Mouse (Mus musculus) spleen, adult 2 months (tissue): ENCODE measurements at regions not wholly inside any gene's neighbourhood (a gene's known extent, or its start where the extent isn't known, plus 50 kb on each side); places are given as distances from the start of the nearest gene placed in this dataset.

Experiments used
- CTCF ChIP-seq: fragments of 200-500 bp; IDR thresholded peaks from 2 replicates; pipeline ENCODE4 v1.5.1; 2011; ENCODE audit warnings: mild to moderate bottlenecking, inconsistent platforms; ENCODE audit not compliant: insufficient read depth, insufficient read length, insufficient replicate concordance; ENCODE audit errors: extremely low read depth
- POLR2A ChIP-seq: fragments of 200-500 bp; IDR thresholded peaks from 2 replicates; pipeline ENCODE4 v1.6.1; 2011; ENCODE audit warnings: low read depth, low read length, inconsistent platforms

- TF ChIP-seq CTCF (no peak), POLR2A (no peak)
These were observed 297.2 kb upstream of the Chl1 start for GRCm38 (mm10) chr6:103213160-103213559.
